Mouse (Mus musculus) thymus, adult 2 months (tissue): ENCODE data around the gene Shc2.

Experiments
- CTCF ChIP-seq: fragments of 200-500 bp; IDR thresholded peaks from 2 replicates; pipeline ENCODE4 v1.5.1; 2012; ENCODE audit warnings: mild to moderate bottlenecking, control low read depth, low read length, moderate library complexity, borderline replicate concordance; ENCODE audit not compliant: control insufficient read depth, poor library complexity, insufficient read depth; ENCODE audit errors: extremely low read depth
- POLR2A ChIP-seq: fragments of 200-500 bp; IDR thresholded peaks from 2 replicates; pipeline ENCODE4 v1.6.1; 2012; ENCODE audit warnings: mild to moderate bottlenecking, low read length, control low read depth, moderate library complexity; ENCODE audit not compliant: control insufficient read depth, poor library complexity, insufficient read depth; ENCODE audit errors: extremely low read depth

DNA sequence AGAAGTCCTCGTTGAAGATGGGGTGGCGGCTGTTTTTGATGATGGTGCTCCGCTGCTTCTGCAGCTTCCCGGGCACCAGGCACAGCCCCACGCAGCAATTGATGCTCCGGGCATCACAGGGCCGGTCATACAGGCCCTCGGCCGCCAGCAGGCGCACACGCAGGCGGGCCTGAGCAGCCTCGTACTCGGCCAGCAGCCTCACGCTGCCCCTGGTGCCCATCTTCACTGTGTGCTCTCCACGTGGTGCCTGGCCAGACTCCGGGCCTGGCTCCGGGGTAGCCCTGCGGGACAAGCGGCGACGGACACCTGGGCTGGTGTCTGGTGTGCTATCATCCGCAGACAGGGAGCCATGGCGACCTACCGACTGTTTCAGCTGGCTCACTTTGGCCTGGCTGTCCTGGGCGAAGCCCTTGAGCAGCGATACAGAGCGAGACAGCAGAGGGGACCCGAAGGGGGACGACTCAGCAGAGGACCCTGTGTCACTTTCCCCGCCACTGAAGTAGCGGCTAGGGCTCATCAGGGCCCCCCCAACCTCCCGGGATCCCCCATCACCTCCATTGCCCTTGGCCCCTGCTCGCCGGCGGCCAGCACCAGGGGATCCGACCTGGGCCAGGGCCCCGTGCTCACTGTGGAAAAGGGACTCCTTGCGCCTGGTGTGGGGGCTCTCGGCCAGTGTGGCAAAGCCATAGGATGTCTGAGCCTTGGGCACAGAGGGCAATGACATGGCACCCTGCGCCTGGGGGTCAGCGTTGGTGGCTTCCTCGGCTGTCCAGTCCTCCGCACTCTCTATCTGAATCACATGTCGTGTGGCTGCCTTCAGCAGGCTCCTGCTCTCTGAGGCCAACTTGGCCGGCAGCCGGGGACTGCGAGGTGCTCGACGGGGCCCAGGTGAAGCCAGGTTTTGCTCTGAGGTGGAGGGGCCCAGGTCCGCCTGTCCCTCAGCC lies 25.3 kb downstream of the Shc2 start:
- TF ChIP-seq CTCF: no peak
- TF ChIP-seq POLR2A: no peak
